Mouse (Mus musculus) layer of hippocampus, postnatal 10 days (tissue): ENCODE data around the gene Mob1b. TPM values are rescaled to one million over a fixed set of nuclear protein-coding genes. Genes with fewer than 3 reads are reported as not detected.

Experiments used
- DNase-seq, 2 experiments: peaks; one replicate each; pipeline ENCODE4 v3.0.0; 2021; ENCODE audit warnings: low spot score in 2 of 2
- long read RNA-seq: library from polyadenylated mRNA; stranded (forward); transcript quantifications from one replicate; pipeline ENCODE4 v2.0.0, GENCODE M21; 2023
- total RNA-seq, 2 experiments: library from RNA; stranded (reverse); gene quantifications; 2 replicates each; pipeline ENCODE4 v1.2.3; 2021

Mob1b gene
- total RNA-seq, result 10 to 100 TPM; 33.4 to 34.5 TPM
- long read RNA-seq, transcript Mob1b-201 (6 exons, 2,705 nt), result major isoform, 9 of 13 reads
- long read RNA-seq, partial matches to known transcripts, result 0 of 13 reads
- long read RNA-seq, other reads (novel, unspliced or antisense), result 3 of 13 reads

GRCm38 (mm10) chr5:88720116-88721002, at the start of gene Mob1b:
Gene Mob1b (plus strand): TSS chr5:88720855.
- peak; percentile 97 to 99 for DNase-seq

GRCm38 (mm10) chr5:88674703-88675442, 45.8 kb upstream of the Mob1b start:
- DNase-seq, result peak in 1 of 2 experiments; percentile 38

GRCm38 (mm10) chr5:88675443-88676387, 44.9 kb upstream of the Mob1b start, which contains the start of gene Grsf1:
Gene Grsf1 (minus strand): TSS chr5:88676171.
- DNase-seq, result peak; percentile 85 to 91

GRCm38 (mm10) chr5:88678929-88679328, 41.7 kb upstream of the Mob1b start:
- no peak for DNase-seq

- no peak for DNase-seq
Observed at GRCm38 (mm10) chr5:88679341-88679740, 41.3 kb upstream of the Mob1b start.

GRCm38 (mm10) chr5:88680567-88680966, 40.1 kb upstream of the Mob1b start:
- DNase-seq, result no peak

GRCm38 (mm10) chr5:88683706-88684105, 36.9 kb upstream of the Mob1b start:
- no peak for DNase-seq

GRCm38 (mm10) chr5:88684226-88684625, 36.4 kb upstream of the Mob1b start:
- no peak for DNase-seq

GRCm38 (mm10) chr5:88685306-88685705, 35.3 kb upstream of the Mob1b start:
- no peak for DNase-seq

GRCm38 (mm10) chr5:88685745-88686299, 34.8 kb upstream of the Mob1b start:
- no peak for DNase-seq

GRCm38 (mm10) chr5:88687996-88688406, 32.7 kb upstream of the Mob1b start:
- DNase-seq, result no peak

GRCm38 (mm10) chr5:88688583-88689187, 32.0 kb upstream of the Mob1b start:
- DNase-seq, result no peak

- DNase-seq, result no peak
Observed at GRCm38 (mm10) chr5:88689279-88689938, 31.2 kb upstream of the Mob1b start.

GRCm38 (mm10) chr5:88690681-88691505, 29.8 kb upstream of the Mob1b start:
- no peak for DNase-seq

- no peak for DNase-seq
Observed at GRCm38 (mm10) chr5:88691506-88692095, 29.1 kb upstream of the Mob1b start.

- DNase-seq, result no peak
Observed at GRCm38 (mm10) chr5:88692586-88692985, 28.1 kb upstream of the Mob1b start.

GRCm38 (mm10) chr5:88693057-88693456, 27.6 kb upstream of the Mob1b start:
- DNase-seq, result no peak

- DNase-seq, result no peak
Observed at GRCm38 (mm10) chr5:88697291-88697690, 23.4 kb upstream of the Mob1b start.
